Mouse (Mus musculus): Measurements from ENCODE around the gene Sh2b2.

DNA sequence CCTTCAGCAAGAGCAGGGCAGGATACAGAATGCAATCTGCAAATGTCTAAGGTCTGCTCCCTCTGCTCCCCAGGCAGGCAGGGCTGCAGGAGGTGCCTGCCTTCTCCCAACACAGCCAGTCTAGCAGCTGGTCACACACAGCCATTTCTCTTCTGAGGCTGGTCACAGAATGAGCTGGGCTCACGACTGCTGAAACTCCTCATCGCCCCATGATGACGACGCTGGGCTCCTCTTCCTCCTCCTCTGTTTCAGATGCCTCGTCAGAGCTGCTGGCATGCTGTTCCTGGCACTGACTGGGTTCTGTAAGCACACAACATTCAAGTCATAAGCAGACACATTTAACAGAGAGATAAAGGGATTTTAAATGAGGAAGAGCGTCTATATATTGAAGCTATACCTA is 65.2 kb downstream of the Sh2b2 start:
- TF ChIP-seq CTCF (IDR thresholded peaks at IDR 0.05; ENCODE audit: extremely low read depth, insufficient read length, insufficient replicate concordance, low read depth, low read length) (no peak), POLR2A (IDR thresholded peaks at IDR 0.05; ENCODE audit: low read depth, low read length) (no peak)
